Mouse (Mus musculus) heart, postnatal 4 days (tissue): ENCODE data around the gene Znrd1. TPM values are rescaled to one million over a fixed set of nuclear protein-coding genes. Genes with fewer than 3 reads are reported as not detected.

Experiments
- DNase-seq: peaks from one replicate; pipeline ENCODE4 v3.0.0; 2021
- total RNA-seq, 2 experiments: library from RNA; stranded (reverse); gene quantifications; 2 replicates each; pipeline ENCODE4 v1.2.3; 2021

The Znrd1 gene
- total RNA-seq, 2 experiments from 2014 or later: 24.9 to 29.3 TPM

GRCm38 (mm10) chr17:36970316-36970890 is 12.0 kb upstream of the Znrd1 start:
- DNase-seq: no peak

DNA sequence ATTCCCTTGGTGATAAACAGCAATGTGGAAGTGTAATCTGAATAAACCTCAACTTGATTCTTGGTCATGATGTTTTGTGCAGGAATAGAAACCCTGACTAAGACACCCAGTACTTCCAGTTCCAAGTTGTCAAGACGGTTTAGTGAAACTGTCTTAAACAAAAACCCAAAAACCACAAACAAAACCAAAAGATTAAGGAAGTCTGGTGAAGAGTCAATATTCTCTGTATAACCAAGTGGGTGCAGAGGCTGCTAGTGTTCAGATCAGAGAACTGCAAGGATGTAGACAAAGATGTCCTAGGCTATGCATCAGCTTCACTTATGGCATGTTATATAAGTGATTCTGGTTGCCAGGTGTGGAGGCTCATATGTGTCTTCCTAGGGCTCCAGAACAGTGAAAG is 8.5 kb upstream of the Znrd1 start:
- no peak for DNase-seq

DNA sequence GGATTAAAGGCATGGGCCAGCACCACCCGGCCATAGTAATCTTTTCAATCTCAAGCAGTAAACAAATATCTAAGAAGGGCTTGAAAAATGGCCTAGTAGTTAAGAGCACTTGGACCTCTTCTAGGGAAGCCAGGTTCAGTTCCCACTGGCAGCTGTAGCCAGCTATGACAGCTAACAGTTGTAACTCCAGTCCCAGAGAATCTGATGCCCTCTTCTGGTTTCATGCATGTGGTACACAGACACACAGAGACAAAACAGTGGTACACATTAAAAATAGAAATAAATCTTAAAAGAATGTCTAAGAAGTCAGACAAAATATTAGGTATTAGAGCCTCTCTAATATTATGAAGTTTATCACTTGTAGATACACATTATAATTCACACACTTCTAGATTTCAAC is 2.8 kb upstream of the Znrd1 start:
- DNase-seq: no peak

DNA sequence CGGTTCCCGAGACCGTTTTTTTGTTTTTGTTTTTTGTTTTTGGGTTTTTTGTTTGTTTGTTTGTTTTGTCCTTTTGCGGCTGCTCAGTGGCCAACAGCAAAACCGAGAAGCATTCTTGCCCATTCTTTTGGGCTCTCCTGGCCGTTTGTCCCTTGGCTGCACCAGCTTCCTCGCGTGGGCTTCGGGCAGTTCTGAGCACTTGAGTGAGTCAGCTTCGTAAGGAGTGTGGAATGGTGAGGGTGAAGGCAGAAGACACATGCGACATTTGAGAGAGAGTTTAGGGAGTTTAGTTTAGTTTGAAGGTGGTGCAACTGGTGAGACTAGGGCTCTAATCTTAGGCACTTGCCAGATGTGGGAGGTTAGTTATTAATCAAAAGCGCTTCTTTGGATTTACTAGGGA is 525 bp upstream of the Znrd1 start:
- peak; percentile 11 for DNase-seq

DNA sequence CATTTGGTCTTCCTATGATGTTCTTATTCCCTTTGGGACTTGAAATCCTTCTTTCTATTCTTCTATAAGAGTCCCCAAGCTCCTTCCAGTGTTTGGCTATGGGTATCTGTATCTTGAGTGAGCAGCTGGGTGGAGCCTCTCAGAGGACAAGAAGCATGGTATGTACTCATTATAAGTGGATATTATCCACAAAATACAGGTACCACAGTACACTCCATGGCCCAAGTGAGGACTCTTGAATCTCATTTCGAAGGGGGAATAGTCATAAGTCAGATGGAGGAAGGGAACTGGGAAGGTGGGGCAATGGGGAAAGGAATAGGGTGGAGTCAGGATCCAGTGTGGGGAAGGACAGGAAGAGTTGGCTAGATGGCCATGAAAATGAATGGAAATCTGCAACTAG is 5.3 kb downstream of the Znrd1 start:
- DNase-seq: no peak

DNA sequence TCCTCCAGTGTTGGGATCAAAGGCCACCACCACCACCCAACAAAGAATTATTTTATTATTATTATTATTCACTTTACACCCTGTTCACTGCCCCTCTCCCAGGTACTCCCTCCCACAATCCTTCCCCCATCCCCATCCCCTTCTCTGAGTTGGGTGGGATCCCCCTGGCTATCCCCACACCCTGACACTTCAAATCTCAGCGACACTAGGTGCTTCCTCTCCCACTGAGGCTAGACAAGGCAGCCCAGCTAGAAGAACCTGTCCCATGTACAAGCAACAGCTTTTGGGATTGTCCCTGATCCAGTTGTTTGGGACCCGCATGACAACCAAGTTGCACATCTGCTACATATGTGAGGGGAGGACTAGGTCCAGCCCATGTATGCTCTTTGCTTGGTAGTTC is 5.7 kb downstream of the Znrd1 start:
- no peak for DNase-seq

- DNase-seq: peak; percentile 95
These were observed 7.1 kb downstream of the Znrd1 start, which contains the start of gene Ppp1r11 for GRCm38 (mm10) chr17:36950981-36951947. Ppp1r11 (minus strand) TSS chr17:36951741.

- no peak for DNase-seq
These were observed 9.1 kb downstream of the Znrd1 start for GRCm38 (mm10) chr17:36949265-36949664.

GRCm38 (mm10) chr17:36948286-36948685 is 10.1 kb downstream of the Znrd1 start:
- no peak for DNase-seq

DNA sequence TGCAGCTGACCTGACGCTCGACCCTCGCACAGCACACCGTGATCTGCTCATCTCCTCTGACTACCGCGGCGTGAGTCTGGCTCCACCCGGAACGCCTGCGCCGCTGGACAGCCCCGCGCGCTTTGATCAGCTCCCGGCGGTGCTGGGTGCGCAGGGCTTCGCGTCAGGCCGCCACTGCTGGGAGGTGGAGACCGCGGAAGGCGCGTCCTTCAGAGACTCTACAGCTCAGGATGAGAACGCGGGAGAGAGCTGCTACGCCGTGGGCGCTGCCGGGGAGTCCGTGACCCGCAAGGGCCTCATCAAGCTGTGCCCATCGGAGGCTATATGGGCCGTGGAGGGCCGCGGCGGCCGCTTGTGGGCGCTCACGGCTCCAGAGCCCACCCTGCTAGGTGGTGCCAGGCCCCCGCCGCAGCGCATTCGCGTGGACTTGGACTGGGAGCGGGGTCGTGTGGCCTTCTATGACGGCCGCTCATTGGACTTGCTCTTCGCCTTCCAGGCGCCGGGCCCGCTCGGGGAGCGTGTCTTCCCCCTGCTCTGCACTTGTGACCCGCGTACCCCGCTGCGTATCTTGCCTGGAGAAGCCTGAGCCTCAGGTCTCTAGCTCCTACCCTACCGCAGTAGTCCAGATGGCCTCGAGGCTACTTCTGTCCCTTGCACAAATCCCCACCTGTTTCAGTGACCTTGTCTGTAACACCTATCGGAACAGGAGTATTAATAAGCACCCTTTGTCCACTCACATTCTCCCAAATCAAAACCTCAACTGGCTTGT is 11.1 kb downstream of the Znrd1 start:
- peak; percentile 47 for DNase-seq

DNA sequence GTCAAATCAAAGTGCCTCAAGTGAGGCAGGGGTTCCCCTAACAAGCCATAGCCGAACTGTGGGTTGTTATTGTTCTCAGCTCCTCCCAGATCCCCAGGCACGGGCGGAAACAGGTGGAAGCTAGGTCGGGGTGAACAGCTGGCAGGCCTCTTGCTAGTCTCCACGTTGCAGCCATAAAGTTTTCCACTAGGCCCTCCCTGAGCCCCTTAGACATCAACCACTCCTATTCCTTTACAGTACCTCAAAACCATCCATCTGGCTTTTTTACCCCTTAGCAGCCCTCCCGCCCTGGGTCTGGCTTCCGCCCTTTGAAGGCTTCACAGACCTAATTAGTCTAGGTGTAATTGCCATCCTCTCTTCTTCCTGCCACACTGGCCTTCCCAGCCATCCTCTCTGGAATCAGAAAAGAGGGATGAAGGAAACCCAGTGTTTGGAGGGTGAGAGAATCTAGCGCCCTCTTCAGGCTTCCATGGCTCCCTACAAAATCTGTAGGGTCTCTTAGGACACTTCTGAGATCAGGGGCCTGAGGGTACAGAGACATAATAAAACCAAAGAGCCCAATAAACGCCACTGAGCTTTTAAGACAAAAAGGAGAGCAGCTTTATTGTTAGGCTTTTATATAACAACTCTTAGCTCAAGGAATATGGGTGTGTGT is 14.1 kb downstream of the Znrd1 start:
- DNase-seq: no peak

GRCm38 (mm10) chr17:36943691-36944090 is 14.7 kb downstream of the Znrd1 start:
- DNase-seq: no peak

DNA sequence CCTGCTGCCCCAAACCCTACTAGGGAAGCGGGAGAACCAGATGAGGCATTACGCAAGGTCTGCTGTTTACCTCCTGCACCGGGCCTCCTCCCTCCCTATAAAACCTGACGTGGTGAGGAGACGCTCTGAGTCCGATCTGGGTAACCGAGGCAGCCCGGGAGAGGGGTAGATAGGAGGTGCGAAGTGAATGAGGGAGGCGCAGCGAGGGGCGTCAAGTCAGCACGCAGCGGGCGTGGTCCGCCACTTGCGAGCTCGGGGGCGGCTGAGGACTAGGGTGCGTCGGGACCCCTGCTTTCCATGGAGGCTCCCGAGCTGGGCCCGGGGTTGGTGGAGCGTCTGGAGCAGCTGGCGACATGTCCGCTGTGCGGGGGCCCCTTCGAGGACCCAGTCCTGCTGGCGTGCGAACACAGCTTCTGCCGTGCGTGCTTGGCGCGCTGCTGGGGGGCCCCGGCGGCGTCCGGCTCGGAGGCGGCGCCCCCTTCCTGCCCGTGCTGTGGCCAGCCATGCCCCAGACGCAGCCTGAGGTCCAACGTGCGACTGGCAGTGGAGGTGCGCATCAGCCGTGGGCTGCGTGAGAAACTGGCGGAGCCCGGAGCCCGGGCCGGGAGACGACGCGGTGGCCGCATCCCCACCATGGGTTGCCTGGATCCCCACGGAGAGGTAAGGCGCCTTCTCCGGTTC is 15.4 kb downstream of the Znrd1 start, which contains the start of gene Rnf39:
Gene Rnf39, plus strand, starts transcription at position 128 of the 681 bp plus-strand sequence.
- peak; percentile 18 for DNase-seq

- DNase-seq: peak; percentile 69
These were observed 16.0 kb downstream of the Znrd1 start for GRCm38 (mm10) chr17:36942391-36942790.

DNA sequence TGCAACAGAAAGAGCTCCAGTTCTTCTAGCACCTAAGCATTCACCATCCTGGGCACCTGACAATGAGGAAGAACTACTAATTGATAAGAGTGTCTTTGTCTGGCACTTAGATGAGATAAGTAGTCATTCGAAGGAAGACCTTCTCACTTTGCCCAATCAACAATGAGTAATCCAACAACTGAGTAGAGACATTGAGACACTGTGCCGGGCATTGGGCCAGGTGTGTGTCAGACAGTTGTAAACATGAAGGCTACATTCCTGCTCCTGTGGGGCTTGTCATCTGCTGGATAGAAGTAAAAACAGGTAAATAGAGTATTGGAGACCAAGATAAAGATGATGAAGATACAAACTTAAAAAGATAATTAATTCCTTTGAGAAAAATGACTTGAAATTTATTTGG is 20.3 kb downstream of the Znrd1 start:
- DNase-seq: no peak

- peak; percentile 66 for DNase-seq
These were observed 26.6 kb downstream of the Znrd1 start for GRCm38 (mm10) chr17:36931806-36932205.

- DNase-seq: no peak
These were observed 27.2 kb downstream of the Znrd1 start for GRCm38 (mm10) chr17:36931130-36931529.

DNA sequence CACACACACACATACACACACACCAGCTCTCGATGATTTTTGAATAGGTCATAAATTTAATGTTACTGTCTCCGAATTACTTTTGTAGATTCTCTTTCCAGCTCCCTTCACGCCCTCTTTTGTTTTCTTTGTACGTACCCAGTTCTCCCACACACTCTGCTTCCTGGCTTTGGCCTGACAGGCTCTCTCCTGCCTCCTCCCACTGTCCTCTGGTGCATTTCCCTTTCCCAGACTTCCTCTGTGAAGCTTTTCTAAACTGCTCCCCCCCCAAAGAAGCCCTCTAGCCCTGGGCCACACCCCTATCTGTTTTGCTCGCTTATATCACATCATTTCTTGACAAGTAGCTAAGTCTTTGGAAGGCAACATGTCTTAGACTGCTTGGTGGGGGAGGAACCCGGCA is 28.1 kb downstream of the Znrd1 start:
- peak; percentile 41 for DNase-seq

GRCm38 (mm10) chr17:36929236-36929932 is 29.0 kb downstream of the Znrd1 start:
- DNase-seq: no peak

DNA sequence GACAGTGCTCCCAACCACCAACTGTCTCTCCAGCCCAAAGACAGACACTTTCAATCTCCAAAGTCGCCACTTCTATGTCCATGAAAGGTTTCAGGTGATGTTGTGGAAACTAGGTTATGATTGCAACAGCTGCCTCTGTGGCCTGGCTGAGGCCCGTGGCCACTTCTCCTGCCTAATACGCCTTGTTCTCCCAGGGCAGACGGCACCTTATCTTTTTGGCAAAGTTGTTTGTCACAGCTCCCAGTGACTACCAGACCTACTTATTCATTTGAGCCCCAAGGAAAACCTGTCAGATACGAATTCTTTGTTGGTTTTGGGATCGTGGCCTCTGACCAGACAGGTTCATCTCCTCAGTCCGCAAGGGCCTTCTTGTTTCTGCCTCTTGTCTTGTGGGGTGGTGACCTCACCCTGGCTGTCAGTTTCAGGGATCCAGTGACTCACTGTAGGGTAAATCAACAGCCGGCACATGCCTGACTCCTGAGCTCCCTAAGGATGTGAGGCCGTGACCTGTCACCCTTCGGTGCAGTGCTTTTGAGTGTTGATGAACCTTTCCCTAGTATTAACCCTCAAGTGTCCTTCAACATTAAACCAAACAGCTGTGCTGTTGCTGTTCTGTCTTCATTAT is 30.8 kb downstream of the Znrd1 start:
- no peak for DNase-seq

- DNase-seq: no peak
These were observed 34.9 kb downstream of the Znrd1 start for GRCm38 (mm10) chr17:36923491-36923890.
